Mouse (Mus musculus): ENCODE data around the gene Atg7. TPM values are rescaled to one million over a fixed set of nuclear protein-coding genes. Genes with fewer than 3 reads are reported as not detected.

Gene Atg7
- polyA plus RNA-seq, 1 experiment from 2014 or later: 25.0 TPM

- Histone ChIP-seq H3K4me1 (replicated peaks) (peaks cover 46% of the 10 kb centered on the region), H3K27ac (no peak overlapping the region), H3K9me3 (no peaks in the 10 kb centered on the region), H3K4me3 (no peak overlapping the region), H3K36me3 (peaks cover 55% of the 10 kb centered on the region), H3K27me3 (ENCODE audit: insufficient read depth, poor library complexity, severe bottlenecking) (no peaks in the 10 kb centered on the region)
- WGBS: 86% methylated on average over 4 of the region's 4 CpGs
- no peak for DNase-seq (ENCODE audit: low spot score)
Measured at GRCm38 (mm10) chr6:114858722-114859053, 215.8 kb downstream of the Atg7 start.

DNA sequence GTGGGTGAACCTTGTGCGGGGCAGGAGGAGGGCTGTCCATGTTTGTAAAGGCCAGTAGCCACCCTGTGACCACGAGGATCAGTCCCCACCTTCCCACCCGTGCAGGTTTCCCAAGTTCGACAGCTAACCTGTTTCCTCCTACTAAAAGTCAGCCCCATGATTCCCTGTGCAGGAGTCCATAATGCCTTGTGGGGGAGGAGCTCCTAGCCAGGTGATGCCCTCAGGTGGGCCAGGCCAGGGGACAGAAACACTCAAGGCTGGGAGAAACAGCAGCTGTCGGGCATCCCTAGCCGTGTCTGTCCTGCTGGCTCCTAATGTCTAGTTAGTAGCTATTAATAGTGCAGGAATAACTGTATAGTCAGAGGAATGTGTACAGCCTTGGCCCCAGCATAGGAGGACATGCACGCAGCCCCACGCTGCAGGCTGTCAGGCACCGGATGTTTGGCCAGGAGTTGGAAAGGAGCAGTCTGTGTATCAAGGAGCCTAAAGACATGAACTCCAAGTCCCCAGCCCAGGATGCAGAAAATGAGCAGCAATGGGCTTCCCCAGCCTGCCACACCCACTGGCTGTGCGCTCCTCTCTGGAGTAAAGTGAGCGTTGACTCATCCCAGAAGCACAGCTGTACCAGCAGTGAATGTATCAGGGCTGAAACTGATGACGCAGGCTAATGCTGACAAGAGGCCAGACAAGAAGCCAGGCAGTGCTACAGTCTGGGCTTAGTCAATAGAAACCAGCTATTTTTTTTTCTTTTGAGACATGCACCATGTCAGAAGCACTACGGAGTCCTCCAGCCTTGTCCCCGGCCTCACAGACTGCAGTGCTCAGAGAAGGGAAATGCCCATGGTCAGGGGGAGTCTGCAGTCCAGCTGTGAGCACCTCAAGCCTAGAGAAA is 218.0 kb downstream of the Atg7 start:
- Histone ChIP-seq H3K4me1 (replicated peaks) (peaks cover 28% of the 10 kb centered on the region), H3K27ac (no peak overlapping the region), H3K27me3 (ENCODE audit: insufficient read depth, poor library complexity, severe bottlenecking) (no peaks in the 10 kb centered on the region), H3K9me3 (no peaks in the 10 kb centered on the region), H3K36me3 (peaks cover 66% of the 10 kb centered on the region), H3K4me3 (no peak overlapping the region)
- DNase-seq (ENCODE audit: low spot score): no peak
- 89% methylated on average over 14 of the region's 14 CpGs for WGBS

DNA sequence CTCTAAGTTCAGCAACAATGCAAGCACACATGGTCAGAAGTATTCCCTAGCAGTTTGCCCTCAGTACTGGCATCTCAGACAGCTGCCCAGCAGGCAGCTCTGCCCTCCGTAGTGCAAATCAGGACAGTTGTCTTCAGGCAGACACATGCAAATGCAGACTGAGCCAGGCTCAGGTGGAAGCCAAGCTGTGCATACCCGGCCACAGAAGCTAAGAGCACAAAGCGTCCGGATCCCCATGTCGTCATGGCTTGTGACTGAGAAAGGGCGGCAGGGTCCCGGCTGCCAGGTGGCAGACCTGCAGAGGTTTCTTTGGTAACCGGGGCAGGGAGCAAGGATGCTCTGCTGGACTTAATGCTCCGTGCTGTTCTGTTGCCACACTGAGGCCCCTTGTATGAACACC is 218.7 kb downstream of the Atg7 start:
- no peaks in the 10 kb centered on the region for H3K27me3 ChIP-seq (ENCODE audit: insufficient read depth, poor library complexity, severe bottlenecking)
- H3K4me1 ChIP-seq (replicated peaks): peaks cover 28% of the 10 kb centered on the region
- DNase-seq (ENCODE audit: low spot score): no peak
- H3K27ac ChIP-seq: no peak overlapping the region
- no peak overlapping the region for H3K4me3 ChIP-seq
- H3K9me3 ChIP-seq: no peaks in the 10 kb centered on the region
- 71% methylated on average over 9 of the region's 9 CpGs for WGBS
- peaks cover 66% of the 10 kb centered on the region for H3K36me3 ChIP-seq

DNA sequence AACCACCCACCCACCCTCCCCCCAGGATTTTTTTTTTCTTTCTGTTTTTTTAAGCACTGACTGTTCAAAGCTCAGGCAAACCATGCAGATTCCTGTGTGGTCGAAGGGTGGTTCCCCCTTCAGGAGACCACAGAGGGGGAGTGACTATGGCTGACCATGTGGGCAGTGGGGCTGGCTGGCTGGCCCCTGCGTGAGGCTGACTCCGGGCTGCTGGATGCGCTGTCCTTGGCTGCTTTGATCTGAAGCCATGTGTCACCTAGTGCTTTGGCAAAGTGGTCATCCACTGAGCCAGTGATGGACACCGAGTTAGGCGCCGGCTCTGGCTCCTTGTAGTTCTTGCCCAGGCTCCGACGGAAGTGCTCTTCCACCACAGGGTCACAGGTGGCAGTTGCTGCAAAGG is 219.1 kb downstream of the Atg7 start:
- H3K36me3 ChIP-seq: peaks cover 69% of the 10 kb centered on the region
- H3K9me3 ChIP-seq: no peaks in the 10 kb centered on the region
- no peak overlapping the region for H3K27ac ChIP-seq
- H3K27me3 ChIP-seq (ENCODE audit: insufficient read depth, poor library complexity, severe bottlenecking): no peaks in the 10 kb centered on the region
- H3K4me1 ChIP-seq (replicated peaks): peaks cover 31% of the 10 kb centered on the region
- 86% methylated on average over 9 of the region's 9 CpGs for WGBS
- DNase-seq (ENCODE audit: low spot score): no peak
- H3K4me3 ChIP-seq: no peak overlapping the region

GRCm38 (mm10) chr6:114863501-114863900 is 220.6 kb downstream of the Atg7 start:
- Histone ChIP-seq H3K36me3 (peaks cover 65% of the 10 kb centered on the region), H3K4me3 (no peak overlapping the region), H3K4me1 (replicated peaks) (peaks cover 18% of the 10 kb centered on the region; the same call in 1 of the 2 replicates), H3K9me3 (no peaks in the 10 kb centered on the region), H3K27ac (no peak overlapping the region), H3K27me3 (ENCODE audit: insufficient read depth, poor library complexity, severe bottlenecking) (no peaks in the 10 kb centered on the region)
- no peak for DNase-seq (ENCODE audit: low spot score)
- 94% methylated on average over 5 of the region's 5 CpGs for WGBS

- H3K27me3 ChIP-seq (ENCODE audit: insufficient read depth, poor library complexity, severe bottlenecking): no peaks in the 10 kb centered on the region
- 94% methylated on average over 8 of the region's 8 CpGs for WGBS
- no peak for DNase-seq (ENCODE audit: low spot score)
- peaks cover 27% of the 10 kb centered on the region for H3K4me1 ChIP-seq (replicated peaks)
- H3K4me3 ChIP-seq: no peak overlapping the region
- no peaks in the 10 kb centered on the region for H3K9me3 ChIP-seq
- H3K27ac ChIP-seq: no peak overlapping the region
- peaks cover 56% of the 10 kb centered on the region for H3K36me3 ChIP-seq
Measured at GRCm38 (mm10) chr6:114864421-114864820, 221.5 kb downstream of the Atg7 start.

- DNase-seq (ENCODE audit: low spot score): no peak
- 80% methylated on average over 3 of the region's 3 CpGs for WGBS
- Histone ChIP-seq H3K4me1 (replicated peaks) (peaks cover 41% of the 10 kb centered on the region), H3K27ac (no peak overlapping the region), H3K36me3 (peaks cover 49% of the 10 kb centered on the region), H3K27me3 (ENCODE audit: insufficient read depth, poor library complexity, severe bottlenecking) (no peaks in the 10 kb centered on the region), H3K9me3 (no peaks in the 10 kb centered on the region), H3K4me3 (no peak overlapping the region)
Measured at GRCm38 (mm10) chr6:114866078-114866477, 223.2 kb downstream of the Atg7 start.

GRCm38 (mm10) chr6:114866619-114867018 is 223.7 kb downstream of the Atg7 start:
- H3K27me3 ChIP-seq (ENCODE audit: insufficient read depth, poor library complexity, severe bottlenecking): no peaks in the 10 kb centered on the region
- H3K4me3 ChIP-seq: no peak overlapping the region
- H3K27ac ChIP-seq: no peak overlapping the region
- WGBS: 90% methylated on average over 4 of the region's 4 CpGs
- H3K36me3 ChIP-seq: peaks cover 49% of the 10 kb centered on the region
- peaks cover 41% of the 10 kb centered on the region for H3K4me1 ChIP-seq (replicated peaks)
- DNase-seq (ENCODE audit: low spot score): no peak
- H3K9me3 ChIP-seq: no peaks in the 10 kb centered on the region

GRCm38 (mm10) chr6:114868656-114869055 is 225.8 kb downstream of the Atg7 start:
- no peak overlapping the region for H3K4me3 ChIP-seq
- H3K9me3 ChIP-seq: no peaks in the 10 kb centered on the region
- peaks cover 30% of the 10 kb centered on the region for H3K36me3 ChIP-seq
- no peaks in the 10 kb centered on the region for H3K27me3 ChIP-seq (ENCODE audit: insufficient read depth, poor library complexity, severe bottlenecking)
- H3K4me1 ChIP-seq (replicated peaks): peaks cover 46% of the 10 kb centered on the region
- DNase-seq (ENCODE audit: low spot score): no peak
- 81% methylated on average over 7 of the region's 7 CpGs for WGBS
- peak overlapping the region; percentile 9 for H3K27ac ChIP-seq

DNA sequence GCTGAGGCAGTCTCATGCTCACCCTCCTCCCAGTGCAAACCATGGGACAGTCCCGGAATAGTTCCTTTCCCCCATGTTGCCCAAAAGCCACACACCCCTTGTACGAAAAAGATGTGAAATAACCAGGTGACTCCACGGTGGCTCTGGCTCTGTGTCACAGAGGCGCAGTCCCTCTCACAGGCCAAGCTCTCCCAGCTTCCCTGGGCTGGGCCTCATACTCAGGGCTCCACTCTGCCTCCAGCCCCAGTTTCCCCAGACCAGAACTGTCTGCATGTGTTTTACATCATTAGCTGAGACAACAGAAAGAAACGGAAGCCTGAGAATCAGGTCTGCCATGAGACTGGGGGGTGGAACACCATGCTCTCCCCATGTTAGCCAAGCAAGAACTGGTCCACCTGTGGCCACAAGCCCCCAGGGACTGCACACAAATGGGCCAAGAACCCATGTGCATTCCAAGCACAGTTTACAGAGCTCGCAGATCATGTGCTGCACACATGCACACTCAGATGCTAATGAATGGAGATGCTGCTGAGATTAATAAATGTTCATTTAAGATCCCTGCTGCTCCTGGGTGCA is 226.7 kb downstream of the Atg7 start:
- Histone ChIP-seq H3K9me3 (no peaks in the 10 kb centered on the region), H3K27ac (peak overlapping the region; percentile 9; the same call in 1 of the 2 replicates), H3K27me3 (ENCODE audit: insufficient read depth, poor library complexity, severe bottlenecking) (no peaks in the 10 kb centered on the region), H3K4me1 (replicated peaks) (peaks cover 52% of the 10 kb centered on the region), H3K36me3 (peaks cover 21% of the 10 kb centered on the region), H3K4me3 (no peak overlapping the region)
- WGBS: 81% methylated on average over 6 of the region's 6 CpGs
- no peak for DNase-seq (ENCODE audit: low spot score)

GRCm38 (mm10) chr6:114871010-114871660 is 228.2 kb downstream of the Atg7 start:
- no peak for DNase-seq (ENCODE audit: low spot score)
- H3K4me3 ChIP-seq: no peak overlapping the region
- no peaks in the 10 kb centered on the region for H3K27me3 ChIP-seq (ENCODE audit: insufficient read depth, poor library complexity, severe bottlenecking)
- peaks cover 66% of the 10 kb centered on the region for H3K4me1 ChIP-seq (replicated peaks)
- 90% methylated on average over 14 of the region's 14 CpGs for WGBS
- H3K27ac ChIP-seq: peak overlapping the region; percentile 13; the same call in 1 of the 2 replicates
- no peaks in the 10 kb centered on the region for H3K9me3 ChIP-seq
- peaks cover 19% of the 10 kb centered on the region for H3K36me3 ChIP-seq

DNA sequence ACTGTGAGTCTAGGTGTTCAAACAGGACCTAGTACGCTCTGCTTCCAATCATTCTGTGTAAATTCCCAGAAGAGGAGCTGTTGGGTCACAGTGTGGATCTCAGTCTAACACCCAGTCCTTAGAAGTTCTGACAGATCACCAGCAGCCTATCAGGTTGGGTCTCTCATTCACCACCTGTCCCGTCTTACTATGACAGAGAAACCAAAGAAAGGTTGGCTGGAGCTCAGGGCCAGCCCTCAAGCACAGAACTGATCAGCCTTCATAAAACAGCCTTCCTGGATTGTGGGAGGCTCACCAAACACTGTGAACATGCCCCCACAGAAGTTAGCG is 230.9 kb downstream of the Atg7 start:
- DNase-seq (ENCODE audit: low spot score): no peak
- no peaks in the 10 kb centered on the region for H3K9me3 ChIP-seq
- peaks cover 16% of the 10 kb centered on the region for H3K36me3 ChIP-seq
- peak overlapping the region; percentile 94 for H3K27ac ChIP-seq
- WGBS: 66% methylated on average over 3 of the region's 3 CpGs
- no peaks in the 10 kb centered on the region for H3K27me3 ChIP-seq (ENCODE audit: insufficient read depth, poor library complexity, severe bottlenecking)
- peaks cover 84% of the 10 kb centered on the region for H3K4me1 ChIP-seq (replicated peaks)
- peak overlapping the region; percentile 56 for H3K4me3 ChIP-seq

All from hindbrain, embryonic 10.5 days (tissue).